Comparison of ENCODE assay signal across 21 mouse cellular contexts in the genomic region with DNA sequence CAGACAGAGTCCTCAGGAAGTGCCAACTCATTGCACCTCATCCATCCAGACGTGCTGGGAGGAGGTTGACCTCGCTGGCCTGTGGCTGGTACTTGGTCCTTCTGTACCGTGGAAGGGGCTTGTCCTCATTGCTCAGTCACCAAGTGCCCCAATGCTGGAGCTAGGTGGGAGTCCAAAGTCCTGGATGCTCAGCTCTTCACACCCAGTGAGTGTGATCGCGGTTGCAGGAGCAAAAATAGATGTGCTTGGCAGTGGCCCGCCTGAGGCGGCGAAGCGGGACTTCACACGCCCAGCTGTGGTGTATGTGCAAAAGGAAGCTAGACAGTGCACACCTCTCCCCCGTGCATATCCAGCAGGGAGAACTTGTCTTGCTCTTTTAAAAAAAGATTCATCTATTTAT. TPM values are rescaled to one million over a fixed set of nuclear protein-coding genes. Genes with fewer than 3 reads are reported as not detected.
"Had no signal": no experiment of that assay in that cellular context is flagged by ENCODE, and none has a peak within 500 bp of the region (broad histone marks: within the 10 kb centered on the region; RNA-seq: fewer than 3 reads in every experiment).

No protein-coding gene starts in this region.

- DNase-seq: left cerebral cortex, postnatal 4 days; lung, adult 2 months; lung, postnatal 36 days; right cerebral cortex, postnatal 4 days; spleen, adult 18-20 months; thymus, adult 2 months; thymus, postnatal 36 days had no signal

- H3K9ac ChIP-seq: limb, embryonic 13.5 days; liver, embryonic 14.5 days; midbrain, embryonic 13.5 days; stomach, embryonic 15.5 days had no signal

- H3K9me3 ChIP-seq: midbrain, embryonic 13.5 days; stomach, embryonic 15.5 days had no signal

- ATAC-seq: inflammation-experienced regulatory T-cells, adult 6 months; lung, postnatal 0 days; midbrain, embryonic 13.5 days had no signal

- H3K36me3 ChIP-seq: limb, embryonic 13.5 days; midbrain, embryonic 13.5 days; stomach, embryonic 15.5 days had no signal

- H3K4me2 ChIP-seq: limb, embryonic 13.5 days; midbrain, embryonic 13.5 days; stomach, embryonic 15.5 days had no signal

- H3K27me3 ChIP-seq: limb, embryonic 13.5 days; midbrain, embryonic 13.5 days; stomach, embryonic 15.5 days had no signal

- H3K4me1 ChIP-seq: midbrain, embryonic 13.5 days; stomach, embryonic 15.5 days had no signal

- H3K4me3 ChIP-seq: limb, embryonic 13.5 days; midbrain, embryonic 13.5 days; stomach, embryonic 15.5 days had no signal

- H3K27ac ChIP-seq: kidney, postnatal 0 days; limb, embryonic 13.5 days; liver, embryonic 14.5 days; midbrain, embryonic 13.5 days; stomach, embryonic 15.5 days had no signal

RNA-seq across cellular contexts. Expression of gene Ocm, which starts 16.7 kb away (rescaled TPM):
- total RNA-seq: layer of hippocampus, adult 8-10 months; layer of hippocampus, postnatal 14 days; liver, adult 2 months; megakaryocyte progenitor cell, adult 5-6 weeks; midbrain, postnatal 0 days had no signal
- polyA plus RNA-seq: inflammation-experienced regulatory T-cells, adult 6 months; limb, embryonic 13.5 days; liver, adult 2 months; liver, embryonic 14.5 days; lung, adult 2 months; midbrain, embryonic 13.5 days; neural tube, embryonic 14.5 days; stomach, embryonic 15.5 days; testis, adult 2 months; thymus, adult 2 months had no signal
